19 mouse cellular contexts compared by ENCODE assay signal in the genomic region with DNA sequence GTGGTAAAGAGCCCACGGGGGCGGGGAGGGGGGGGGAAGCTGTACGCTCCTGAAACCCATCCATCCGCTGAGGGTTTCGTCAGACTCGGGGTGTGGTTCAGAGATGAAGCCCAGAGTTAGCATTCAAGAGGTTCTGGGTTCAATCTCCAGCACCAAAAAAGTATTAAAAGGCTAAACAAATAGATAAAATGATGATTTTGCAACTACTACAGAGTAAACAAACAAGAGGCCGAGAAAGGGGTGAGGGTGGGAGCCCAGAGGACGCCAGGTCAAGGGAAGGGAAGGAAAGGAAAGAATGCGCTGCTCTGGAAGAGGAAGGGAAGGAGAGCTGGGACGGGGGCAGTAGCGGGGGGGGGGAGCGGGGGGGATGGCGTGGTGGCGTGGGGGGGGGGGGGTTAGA. TPM values are rescaled to one million over a fixed set of nuclear protein-coding genes. Genes with fewer than 3 reads are reported as not detected.
DNase-seq lines count a peak whose midpoint lies in the region; ATAC-seq and TF ChIP-seq lines count a peak whose summit lies in the region.
"Had no signal": no experiment of that assay in that cellular context is flagged by ENCODE, and none has a peak within 500 bp of the region (broad histone marks: within the 10 kb centered on the region; RNA-seq: fewer than 3 reads in every experiment).

No protein-coding gene starts in this region.

- peak overlapping the region; percentile 97 for H3K27ac ChIP-seq in heart, embryonic 15.5 days
- no peak overlapping the region for H3K27ac ChIP-seq in embryonic facial prominence, embryonic 12.5 days
- H3K27ac ChIP-seq in limb, embryonic 10.5 days: peak overlapping the region; percentile 67
- H3K27ac ChIP-seq in midbrain, postnatal 0 days (ENCODE audit: low read depth, low read length): no peak overlapping the region
- H3K27ac ChIP-seq: forebrain, embryonic 15.5 days; hindbrain, embryonic 15.5 days; left cerebral cortex, adult 2 months; liver, embryonic 15.5 days; midbrain, embryonic 12.5 days had no signal

- no peak for DNase-seq in heart, postnatal 25 days (ENCODE audit: low spot score)
- DNase-seq in kidney, postnatal 14 days: peak; percentile 68
- DNase-seq in kidney, adult 18-20 months: no peak
- no peak for DNase-seq in limb, embryonic 10.5 days (ENCODE audit: low spot score)
- DNase-seq in midbrain, postnatal 0 days (ENCODE audit: low spot score): no peak
- DNase-seq: adrenal gland, postnatal 14 days; cerebellum, adult 18-20 months; gastrocnemius, postnatal 36 days had no signal

- H3K9me3 ChIP-seq in heart, embryonic 15.5 days (replicated peaks): no peaks in the 10 kb centered on the region
- no peaks in the 10 kb centered on the region for H3K9me3 ChIP-seq in embryonic facial prominence, embryonic 12.5 days
- no peaks in the 10 kb centered on the region for H3K9me3 ChIP-seq in limb, embryonic 10.5 days (replicated peaks)
- no peaks in the 10 kb centered on the region for H3K9me3 ChIP-seq in midbrain, postnatal 0 days (ENCODE audit: low read length)
- H3K9me3 ChIP-seq: forebrain, embryonic 15.5 days; hindbrain, embryonic 15.5 days; liver, embryonic 15.5 days; midbrain, embryonic 12.5 days had no signal

- H3K4me2 ChIP-seq in heart, embryonic 15.5 days: no peak overlapping the region
- peak overlapping the region; percentile 20 for H3K4me2 ChIP-seq in embryonic facial prominence, embryonic 12.5 days (replicated peaks)
- H3K4me2 ChIP-seq in midbrain, postnatal 0 days (ENCODE audit: low read depth, low read length, poor library complexity, severe bottlenecking): no peak overlapping the region
- H3K4me2 ChIP-seq: forebrain, embryonic 15.5 days; hindbrain, embryonic 15.5 days; liver, embryonic 15.5 days; midbrain, embryonic 12.5 days had no signal

- peaks cover 65% of the 10 kb centered on the region for H3K4me1 ChIP-seq in heart, embryonic 15.5 days (replicated peaks)
- peaks cover 33% of the 10 kb centered on the region for H3K4me1 ChIP-seq in embryonic facial prominence, embryonic 12.5 days
- peaks cover 27% of the 10 kb centered on the region for H3K4me1 ChIP-seq in limb, embryonic 10.5 days
- no peaks in the 10 kb centered on the region; the same call in 1 of the 2 replicates for H3K4me1 ChIP-seq in midbrain, postnatal 0 days (ENCODE audit: insufficient read depth, low read length)

- intact Hi-C loops in heart, postnatal 25 days (cut with DNase I): no loop called here

- H3K36me3 ChIP-seq in heart, embryonic 15.5 days: no peaks in the 10 kb centered on the region
- no peaks in the 10 kb centered on the region for H3K36me3 ChIP-seq in embryonic facial prominence, embryonic 12.5 days
- no peaks in the 10 kb centered on the region for H3K36me3 ChIP-seq in limb, embryonic 10.5 days
- no peaks in the 10 kb centered on the region for H3K36me3 ChIP-seq in midbrain, postnatal 0 days (ENCODE audit: insufficient read depth, low read length)
- H3K36me3 ChIP-seq: forebrain, embryonic 15.5 days; hindbrain, embryonic 15.5 days; liver, embryonic 15.5 days; midbrain, embryonic 12.5 days had no signal

- WGBS in heart, embryonic 15.5 days: 53% methylated on average over 9 of the region's 14 CpGs
- 39% methylated on average over 8 of the region's 14 CpGs for WGBS in embryonic facial prominence, embryonic 12.5 days
- WGBS in limb, embryonic 10.5 days: 38% methylated on average over 10 of the region's 14 CpGs
- 54% methylated on average over 8 of the region's 14 CpGs for WGBS in midbrain, postnatal 0 days

- no peaks in the 10 kb centered on the region for H3K27me3 ChIP-seq in heart, embryonic 15.5 days
- H3K27me3 ChIP-seq in embryonic facial prominence, embryonic 12.5 days: no peaks in the 10 kb centered on the region
- peaks cover 22% of the 10 kb centered on the region for H3K27me3 ChIP-seq in limb, embryonic 10.5 days (ENCODE audit: low read depth, poor library complexity, severe bottlenecking)
- peaks cover 7% of the 10 kb centered on the region for H3K27me3 ChIP-seq in midbrain, postnatal 0 days (ENCODE audit: insufficient read depth, low read length)
- H3K27me3 ChIP-seq: forebrain, embryonic 15.5 days; liver, embryonic 15.5 days; Patski had no signal

- H3K4me3 ChIP-seq in heart, embryonic 15.5 days: no peak overlapping the region
- H3K4me3 ChIP-seq in embryonic facial prominence, embryonic 12.5 days: no peak overlapping the region
- H3K4me3 ChIP-seq in limb, embryonic 10.5 days: no peak overlapping the region
- no peak overlapping the region for H3K4me3 ChIP-seq in midbrain, postnatal 0 days (ENCODE audit: low read depth, low read length)
- H3K4me3 ChIP-seq: forebrain, embryonic 15.5 days; hindbrain, embryonic 15.5 days; left cerebral cortex, adult 2 months; liver, embryonic 15.5 days; midbrain, embryonic 12.5 days; myocyte had no signal

- no peak for ATAC-seq in heart, embryonic 15.5 days (replicated peaks; ENCODE audit: insufficient number of reproducible peaks, insufficient read depth, low FRiP score, low read depth)
- ATAC-seq in embryonic facial prominence, embryonic 12.5 days (ENCODE audit: insufficient number of reproducible peaks, insufficient read depth, low FRiP score, low TSS enrichment): no peak
- ATAC-seq in midbrain, postnatal 0 days (ENCODE audit: low FRiP score): no peak
- ATAC-seq: activated CD4-positive, CD25-positive, alpha-beta regulatory T cell, adult 4 months; forebrain, embryonic 15.5 days; intestine, embryonic 16.5 days; Patski had no signal

- H3K9ac ChIP-seq in heart, embryonic 15.5 days: no peak overlapping the region
- no peak overlapping the region for H3K9ac ChIP-seq in embryonic facial prominence, embryonic 12.5 days
- no peak overlapping the region for H3K9ac ChIP-seq in midbrain, postnatal 0 days (replicated peaks; ENCODE audit: low read length, poor library complexity, severe bottlenecking)
- H3K9ac ChIP-seq: forebrain, embryonic 15.5 days; hindbrain, embryonic 15.5 days; liver, embryonic 15.5 days; midbrain, embryonic 12.5 days had no signal

- TF ChIP-seq CTCF in midbrain, postnatal 0 days (IDR thresholded peaks at IDR 0.05): no peak

RNA-seq across cellular contexts. Expression of a gene that starts 4.8 kb away (rescaled TPM):
- polyA plus RNA-seq in heart, embryonic 15.5 days (2015; fragmentation: Nextera tagmentation; extraction: Ambion mirVana): 49.7 and 56.5 TPM in 2 replicates
- total RNA-seq in heart, postnatal 25 days (2021): 10 to 100 TPM; 21.7 to 39.7 TPM
- polyA plus RNA-seq in embryonic facial prominence, embryonic 12.5 days (2016; fragmentation: Nextera tagmentation; extraction: Ambion mirVana): 6.9 and 8.9 TPM in 2 replicates
- polyA plus RNA-seq in limb, embryonic 10.5 days (2016; fragmentation: Nextera tagmentation; extraction: Ambion mirVana): 4.5 and 5.5 TPM in 2 replicates
- total RNA-seq in midbrain, postnatal 0 days (2014; rRNA removed): 10.9 and 13.5 TPM in 2 replicates
- polyA plus RNA-seq in midbrain, postnatal 0 days (2015; fragmentation: Nextera tagmentation; extraction: Ambion mirVana): 12.2 and 16.0 TPM in 2 replicates

RNA-seq across cellular contexts. Expression of a gene that starts 6.3 kb away (rescaled TPM):
- polyA plus RNA-seq in heart, embryonic 15.5 days (2015; fragmentation: Nextera tagmentation; extraction: Ambion mirVana): 103 and 109 TPM in 2 replicates
- 100 to 1,000 TPM; 125 to 141 TPM for total RNA-seq in heart, postnatal 25 days (2021)
- polyA plus RNA-seq in embryonic facial prominence, embryonic 12.5 days (2016; fragmentation: Nextera tagmentation; extraction: Ambion mirVana): 50.7 and 60.3 TPM in 2 replicates
- polyA plus RNA-seq in limb, embryonic 10.5 days (2016; fragmentation: Nextera tagmentation; extraction: Ambion mirVana): 43.0 and 49.7 TPM in 2 replicates
- total RNA-seq in midbrain, postnatal 0 days (2014; rRNA removed): 112 and 122 TPM in 2 replicates
- 124 and 140 TPM in 2 replicates for polyA plus RNA-seq in midbrain, postnatal 0 days (2015; fragmentation: Nextera tagmentation; extraction: Ambion mirVana)

RNA-seq across cellular contexts. Expression of a gene that starts 21.4 kb away (rescaled TPM):
- polyA plus RNA-seq in heart, embryonic 15.5 days (2015; fragmentation: Nextera tagmentation; extraction: Ambion mirVana): 567 and 662 TPM in 2 replicates
- total RNA-seq in heart, postnatal 25 days (2021): 100 to 1,000 TPM; 102 to 103 TPM
- 1,266 and 1,271 TPM in 2 replicates for polyA plus RNA-seq in embryonic facial prominence, embryonic 12.5 days (2016; fragmentation: Nextera tagmentation; extraction: Ambion mirVana)
- 1,509 and 1,575 TPM in 2 replicates for polyA plus RNA-seq in limb, embryonic 10.5 days (2016; fragmentation: Nextera tagmentation; extraction: Ambion mirVana)
- total RNA-seq in midbrain, postnatal 0 days (2014; rRNA removed): 3,416 and 3,526 TPM in 2 replicates
- polyA plus RNA-seq in midbrain, postnatal 0 days (2015; fragmentation: Nextera tagmentation; extraction: Ambion mirVana): 1,872 and 1,886 TPM in 2 replicates

RNA-seq across cellular contexts. Expression of a gene that starts 24.6 kb away (rescaled TPM):
- polyA plus RNA-seq in heart, embryonic 15.5 days (2015; fragmentation: Nextera tagmentation; extraction: Ambion mirVana): 12.6 and 17.0 TPM in 2 replicates
- 10 to 100 TPM; 11.8 to 14.6 TPM for total RNA-seq in heart, postnatal 25 days (2021)
- polyA plus RNA-seq in embryonic facial prominence, embryonic 12.5 days (2016; fragmentation: Nextera tagmentation; extraction: Ambion mirVana): 15.1 and 21.3 TPM in 2 replicates
- polyA plus RNA-seq in limb, embryonic 10.5 days (2016; fragmentation: Nextera tagmentation; extraction: Ambion mirVana): 23.2 and 27.3 TPM in 2 replicates
- total RNA-seq in midbrain, postnatal 0 days (2014; rRNA removed): 22.4 and 22.6 TPM in 2 replicates
- 3.7 and 4.7 TPM in 2 replicates for polyA plus RNA-seq in midbrain, postnatal 0 days (2015; fragmentation: Nextera tagmentation; extraction: Ambion mirVana)

RNA-seq across cellular contexts. Expression of a gene that starts 44.4 kb away (rescaled TPM):
- 38.7 and 46.2 TPM in 2 replicates for polyA plus RNA-seq in heart, embryonic 15.5 days (2015; fragmentation: Nextera tagmentation; extraction: Ambion mirVana)
- total RNA-seq in heart, postnatal 25 days (2021): 1 to 10 TPM; 2.3 to 2.8 TPM
- 39.9 and 43.9 TPM in 2 replicates for polyA plus RNA-seq in embryonic facial prominence, embryonic 12.5 days (2016; fragmentation: Nextera tagmentation; extraction: Ambion mirVana)
- polyA plus RNA-seq in limb, embryonic 10.5 days (2016; fragmentation: Nextera tagmentation; extraction: Ambion mirVana): 61.7 and 67.1 TPM in 2 replicates
- 7.6 and 12.1 TPM in 2 replicates for total RNA-seq in midbrain, postnatal 0 days (2014; rRNA removed)
- polyA plus RNA-seq in midbrain, postnatal 0 days (2015; fragmentation: Nextera tagmentation; extraction: Ambion mirVana): 11.0 and 11.8 TPM in 2 replicates

Comparison
In these comparisons a context has a peak if more than half of its experiments do, and no peak if none do; other contexts are left out.
1. H3K27ac ChIP-seq: peak in heart, embryonic 15.5 days (single experiment) and limb, embryonic 10.5 days (single experiment); none in embryonic facial prominence, embryonic 12.5 days (single experiment) and midbrain, postnatal 0 days (single experiment).